Mouse (Mus musculus) intestine, postnatal 0 days (tissue): ENCODE data around the gene Slc22a23. TPM values are rescaled to one million over a fixed set of nuclear protein-coding genes. Genes with fewer than 3 reads are reported as not detected.

Experiments used
- ATAC-seq: fragments of 200-750 bp; cut with Nextera tagmentation; 2 replicates; pipeline ENCODE4 v1.8.0; 2017; ENCODE audit warnings: mild to moderate bottlenecking, moderate TSS enrichment, moderate library complexity
- H3K27ac ChIP-seq: fragments of 300-500 bp; sonication (generic); 2 replicates; pipeline ENCODE4 v1.5.1; 2014; ENCODE audit warnings: mild to moderate bottlenecking, low read depth, low read length, moderate library complexity
- H3K27me3 ChIP-seq: fragments of 300-500 bp; sonication (generic); replicated peaks from 2 replicates; pipeline ENCODE4 v1.6.1; 2014; ENCODE audit warnings: low read length, mixed read lengths; ENCODE audit not compliant: control insufficient read depth, insufficient read depth
- H3K36me3 ChIP-seq: fragments of 300-500 bp; sonication (generic); 2 replicates; pipeline ENCODE4 v1.6.1; 2014; ENCODE audit warnings: mild to moderate bottlenecking, moderate library complexity; ENCODE audit not compliant: control insufficient read depth, insufficient read depth
- H3K4me1 ChIP-seq: fragments of 300-500 bp; sonication (generic); replicated peaks from 2 replicates; pipeline ENCODE4 v1.6.1; 2014; ENCODE audit warnings: antibody characterized with exemption, low read length, mixed read lengths; ENCODE audit not compliant: control insufficient read depth, insufficient read depth
- H3K4me2 ChIP-seq: fragments of 300-500 bp; sonication (generic); replicated peaks from 2 replicates; pipeline ENCODE4 v1.6.1; 2014; ENCODE audit warnings: low read depth, mild to moderate bottlenecking, moderate library complexity
- H3K4me3 ChIP-seq: fragments of 300-500 bp; sonication (generic); 2 replicates; pipeline ENCODE4 v1.5.1; 2014; ENCODE audit warnings: low read depth, low read length
- H3K9ac ChIP-seq: fragments of 300-500 bp; sonication (generic); 2 replicates; pipeline ENCODE4 v1.6.1; 2014; ENCODE audit warnings: mild to moderate bottlenecking, low read depth, low read length
- H3K9me3 ChIP-seq: fragments of 300-500 bp; sonication (generic); 2 replicates; pipeline ENCODE4 v1.6.1; 2016; ENCODE audit warnings: mixed run types; ENCODE audit not compliant: control insufficient read depth
- CTCF ChIP-seq: sonication (generic); IDR thresholded peaks from 2 replicates; pipeline ENCODE4 v1.5.1; 2016; ENCODE audit warnings: low read depth, mild to moderate bottlenecking, control low read depth, antibody characterized with exemption, moderate library complexity
- WGBS: fragments of 180-500 bp; shearing (Covaris S2); extraction: QIAGEN DNeasy Blood & Tissue Kit; methylation state at CpG from one replicate; pipeline ENCODE4 v1.1.7; 2014; 5-methylcytosine and 5-hydroxymethylcytosine counted together
- polyA plus RNA-seq: library from polyadenylated mRNA; unstranded; fragments of >200 nt; fragmentation: Nextera tagmentation; extraction: Ambion mirVana; gene quantifications from 2 replicates; pipeline ENCODE4 v1.2.1, GENCODE M21; 2015

Slc22a23 gene
- polyA plus RNA-seq, 1 experiment from 2014 or later: 3.4 TPM

DNA sequence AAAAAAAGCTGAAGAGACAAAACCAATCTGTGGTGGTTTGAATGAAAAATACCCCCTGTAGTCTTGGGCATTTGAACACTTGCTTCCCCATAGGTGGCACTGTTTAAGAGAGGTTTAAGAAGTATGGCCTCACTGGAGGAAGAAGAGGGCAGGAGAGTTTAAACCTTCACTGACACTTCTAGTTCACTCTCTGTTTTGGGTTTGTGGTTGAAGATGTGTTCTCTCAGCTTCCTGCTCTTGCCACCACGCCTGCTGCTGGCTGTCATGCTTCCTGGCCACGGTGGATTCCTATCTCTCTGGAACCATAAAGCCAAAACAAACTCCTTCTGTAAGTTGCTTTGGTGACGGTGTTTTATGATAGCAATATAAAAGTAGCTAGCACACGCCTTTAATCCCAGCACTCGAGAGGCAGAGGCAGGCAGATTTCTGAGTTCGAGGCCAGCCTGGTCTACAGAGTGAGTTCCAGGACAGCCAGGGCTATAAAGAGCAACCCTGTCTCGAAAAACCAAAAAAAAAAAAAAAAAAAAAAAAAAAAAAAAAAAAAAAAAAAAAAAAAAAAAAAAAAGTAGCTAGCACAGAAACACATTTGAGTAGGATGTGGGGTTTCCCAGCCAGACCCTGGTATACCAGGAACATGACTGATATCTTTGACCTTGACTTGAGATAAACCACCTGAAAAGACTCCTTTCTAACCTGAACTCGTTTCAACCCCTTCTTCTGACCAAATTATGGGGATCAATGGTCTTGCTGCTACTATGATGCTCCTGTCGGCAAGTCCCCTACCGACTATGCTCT lies 10.0 kb upstream of the Slc22a23 start:
- WGBS: 70% methylated on average over 10 of the region's 10 CpGs
- Histone ChIP-seq H3K4me1 (no peaks in the 10 kb centered on the region), H3K9ac (no peak overlapping the region), H3K4me2 (no peak overlapping the region), H3K27ac (no peak overlapping the region), H3K27me3 (no peaks in the 10 kb centered on the region), H3K36me3 (no peaks in the 10 kb centered on the region), H3K4me3 (no peak overlapping the region), H3K9me3 (no peaks in the 10 kb centered on the region)
- TF ChIP-seq CTCF: no peak
- ATAC-seq: no peak

DNA sequence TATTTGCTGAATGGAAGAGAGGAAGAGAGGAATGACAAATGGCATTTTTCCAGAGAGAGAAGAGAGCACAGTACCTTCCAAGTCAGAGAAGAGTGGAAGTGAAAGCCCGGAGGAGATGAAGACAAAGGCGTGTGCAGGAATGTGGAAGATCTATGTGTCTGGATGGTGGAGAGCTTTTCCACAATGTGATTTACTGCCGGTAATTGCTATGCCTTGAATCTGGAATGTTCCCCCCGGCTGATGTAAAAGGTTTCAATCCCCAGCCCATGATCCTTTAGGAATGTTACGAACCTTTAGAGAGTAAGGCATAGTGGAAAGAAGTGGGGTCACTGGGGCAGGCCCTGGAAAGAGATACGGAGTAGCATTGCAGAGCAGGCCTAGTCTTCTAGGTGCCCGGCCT lies 8.3 kb upstream of the Slc22a23 start:
- Histone ChIP-seq H3K9ac (no peak overlapping the region), H3K9me3 (no peaks in the 10 kb centered on the region), H3K27ac (no peak overlapping the region), H3K27me3 (no peaks in the 10 kb centered on the region), H3K36me3 (no peaks in the 10 kb centered on the region), H3K4me2 (no peak overlapping the region), H3K4me1 (no peaks in the 10 kb centered on the region), H3K4me3 (no peak overlapping the region)
- ATAC-seq: no peak
- no peak for TF ChIP-seq CTCF
- 72% methylated on average over 7 of the region's 7 CpGs for whole genome bisulfite sequencing

DNA sequence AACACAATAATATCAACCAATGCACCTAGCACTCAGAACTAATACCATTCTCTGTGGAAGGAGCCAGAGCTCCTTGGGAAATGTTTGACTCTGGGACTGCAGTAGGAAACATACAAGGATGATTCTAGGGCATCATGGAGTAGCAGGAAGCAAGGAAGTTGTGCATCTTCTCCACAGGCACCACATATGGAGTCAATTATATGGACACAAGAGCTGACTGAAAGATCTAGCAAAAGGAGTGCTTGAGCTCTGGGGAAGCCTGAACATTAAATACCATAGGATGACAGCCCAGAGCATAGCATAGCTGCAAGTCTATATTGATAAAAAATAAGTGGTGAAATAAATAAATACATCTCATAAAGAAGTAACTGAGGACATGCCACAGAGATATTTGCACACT lies 6.5 kb upstream of the Slc22a23 start:
- Histone ChIP-seq H3K4me3 (no peak overlapping the region), H3K36me3 (no peaks in the 10 kb centered on the region), H3K27me3 (no peaks in the 10 kb centered on the region), H3K4me2 (no peak overlapping the region), H3K27ac (no peak overlapping the region), H3K9me3 (no peaks in the 10 kb centered on the region), H3K9ac (no peak overlapping the region), H3K4me1 (no peaks in the 10 kb centered on the region)
- no peak for TF ChIP-seq CTCF
- ATAC-seq: no peak

DNA sequence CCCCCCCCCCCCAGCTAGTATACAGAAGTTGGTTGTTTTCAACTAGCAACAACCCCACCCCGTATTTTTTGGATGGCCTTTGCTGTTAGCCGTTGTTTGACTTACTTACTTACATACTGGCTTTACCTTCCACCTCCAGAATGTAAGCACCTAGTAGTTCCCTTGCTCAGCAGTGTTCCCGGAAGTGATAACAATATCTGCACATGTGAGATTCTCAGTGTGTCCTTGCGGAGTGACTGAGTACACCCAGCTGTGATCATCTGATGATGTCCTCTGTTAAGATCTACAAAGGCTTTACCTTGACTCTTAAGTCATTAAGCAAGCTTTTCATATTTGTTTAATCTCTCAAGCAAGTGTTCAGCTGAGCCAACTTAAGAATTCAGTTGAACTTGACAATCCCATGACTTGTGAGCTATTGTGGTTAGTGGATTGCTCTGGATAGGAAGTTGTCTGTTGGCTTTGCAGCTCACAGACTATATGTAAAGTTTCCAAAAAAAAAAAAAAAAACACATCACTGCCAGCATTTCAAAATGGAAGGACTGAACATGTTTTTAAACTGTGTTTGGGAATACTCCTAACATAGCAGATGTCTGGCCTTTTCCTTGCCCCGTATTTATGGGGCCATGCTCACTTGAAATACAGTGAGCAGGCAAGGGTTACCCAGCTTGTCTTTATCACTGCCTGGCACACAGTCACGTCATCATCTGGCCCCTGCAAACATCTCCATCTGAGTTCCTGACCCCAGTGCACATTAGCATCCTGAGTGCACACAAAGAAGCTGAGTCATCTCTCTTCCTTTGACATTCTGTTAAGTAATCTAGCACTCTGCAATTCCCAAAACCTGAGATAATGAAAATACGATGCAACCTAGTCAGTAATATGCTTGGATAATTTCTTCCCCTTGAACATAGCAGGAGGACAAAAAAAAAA lies 3.2 kb upstream of the Slc22a23 start:
- Histone ChIP-seq H3K9me3 (no peaks in the 10 kb centered on the region), H3K4me1 (0 out of 2 replicates have a peak, but pooled peaks cover 5% of the 10 kb centered on the region), H3K4me2 (no peak overlapping the region), H3K4me3 (no peak overlapping the region), H3K27me3 (0 out of 2 replicates have a peak, but pooled peaks cover under 1% of the 10 kb centered on the region), H3K27ac (no peak overlapping the region), H3K9ac (no peak overlapping the region), H3K36me3 (no peaks in the 10 kb centered on the region)
- no peak for TF ChIP-seq CTCF
- 37% methylated on average over 7 of the region's 7 CpGs for WGBS
- ATAC-seq: no peak

DNA sequence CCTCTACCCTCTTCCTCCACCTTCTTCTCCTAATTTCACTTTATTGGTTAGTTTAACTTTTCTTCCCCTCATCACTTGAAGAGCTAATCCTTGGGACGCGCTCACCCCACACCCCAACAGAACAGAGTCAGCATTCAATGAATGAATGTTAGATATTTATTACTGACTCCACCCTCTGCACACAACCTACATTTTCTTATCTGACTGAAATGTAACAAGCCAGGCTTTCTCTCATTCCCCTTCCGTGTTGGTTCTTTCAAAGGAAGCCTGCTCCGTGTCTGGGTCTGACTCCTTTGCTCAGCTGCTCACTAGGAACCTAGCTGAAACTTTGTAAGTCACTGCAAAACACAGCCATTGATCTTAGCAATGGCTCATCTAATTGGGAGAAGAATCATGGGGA lies 1.8 kb upstream of the Slc22a23 start:
- Histone ChIP-seq H3K36me3 (no peaks in the 10 kb centered on the region), H3K27ac (0 out of 2 replicates have a peak overlapping the region, but pooled peaks have one; percentile 54), H3K4me3 (no peak overlapping the region), H3K4me2 (0 out of 2 replicates have a peak overlapping the region, but pooled peaks have one; percentile 9), H3K27me3 (0 out of 2 replicates have a peak, but pooled peaks cover 2% of the 10 kb centered on the region), H3K4me1 (0 out of 2 replicates have a peak, but pooled peaks cover 7% of the 10 kb centered on the region), H3K9ac (no peak overlapping the region), H3K9me3 (no peaks in the 10 kb centered on the region)
- WGBS: 36% methylated on average over 4 of the region's 4 CpGs
- no peak for TF ChIP-seq CTCF
- peak; percentile 24; the same call in 1 of the 2 replicates for ATAC-seq

DNA sequence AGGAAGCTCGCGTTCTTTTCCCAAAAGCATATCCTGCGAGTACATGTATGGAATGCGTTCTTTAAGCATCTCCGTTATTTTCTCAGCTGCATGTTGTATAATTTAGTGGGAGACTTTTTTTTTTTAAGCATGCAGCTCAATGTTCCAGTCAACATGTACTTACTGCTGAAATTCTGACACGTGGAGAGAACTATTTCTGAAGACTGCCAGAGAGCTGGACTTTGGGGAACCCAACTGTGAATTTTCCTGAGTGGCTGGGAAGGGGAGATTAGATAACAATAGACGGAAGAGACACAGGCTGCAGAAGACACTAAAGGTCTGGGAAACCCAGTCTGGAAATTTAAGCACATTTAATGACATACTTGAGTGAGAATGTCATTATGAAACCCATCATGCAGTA lies 1.3 kb upstream of the Slc22a23 start:
- Histone ChIP-seq H3K9ac (no peak overlapping the region), H3K4me3 (no peak overlapping the region), H3K36me3 (no peaks in the 10 kb centered on the region), H3K4me2 (peak overlapping the region; percentile 96), H3K9me3 (no peaks in the 10 kb centered on the region), H3K27ac (no peak overlapping the region), H3K4me1 (0 out of 2 replicates have a peak, but pooled peaks cover 7% of the 10 kb centered on the region), H3K27me3 (0 out of 2 replicates have a peak, but pooled peaks cover 2% of the 10 kb centered on the region)
- no peak for ATAC-seq
- TF ChIP-seq CTCF: no peak
- WGBS: 43% methylated on average over 7 of the region's 7 CpGs
